Mouse (Mus musculus) frontal cortex, adult 2 months (tissue): ENCODE measurements at regions not wholly inside any gene's neighbourhood (a gene's known extent, or its start where the extent isn't known, plus 50 kb on each side); places are given as distances from the start of the nearest gene placed in this dataset.
"Not testable (repeated sequence)": the region's sequence is repeated elsewhere in the genome, so short reads cannot be mapped to it uniquely, and the experiment has no call there.

Experiments
- DNase-seq, 2 experiments: peaks; one replicate each; pipeline ENCODE4 v3.0.0; 2022; ENCODE audit warnings: low spot score in 1 of 2; ENCODE audit errors: extremely low spot score in 1 of 2

DNA sequence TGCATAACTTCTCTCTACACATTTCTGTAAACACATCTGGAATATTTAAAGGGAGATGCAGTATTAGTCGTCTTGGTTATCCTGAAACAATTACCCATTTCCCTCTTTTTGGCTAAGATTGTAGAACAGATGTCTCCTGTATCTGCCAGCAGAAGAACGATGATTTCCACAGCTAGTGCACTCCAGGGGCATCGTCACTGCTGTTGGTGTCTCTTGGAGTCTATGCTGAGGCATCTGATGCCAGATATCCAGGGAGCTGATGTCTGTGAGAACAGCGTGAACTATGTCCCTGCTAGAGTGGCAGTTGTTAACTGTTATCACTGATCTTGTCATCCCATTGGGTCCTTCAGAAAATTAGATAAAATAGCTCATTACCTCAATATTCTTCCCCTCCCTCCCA lies 536.2 kb downstream of the Trhde start:
- DNase-seq: peak; percentile 5 to 28

DNA sequence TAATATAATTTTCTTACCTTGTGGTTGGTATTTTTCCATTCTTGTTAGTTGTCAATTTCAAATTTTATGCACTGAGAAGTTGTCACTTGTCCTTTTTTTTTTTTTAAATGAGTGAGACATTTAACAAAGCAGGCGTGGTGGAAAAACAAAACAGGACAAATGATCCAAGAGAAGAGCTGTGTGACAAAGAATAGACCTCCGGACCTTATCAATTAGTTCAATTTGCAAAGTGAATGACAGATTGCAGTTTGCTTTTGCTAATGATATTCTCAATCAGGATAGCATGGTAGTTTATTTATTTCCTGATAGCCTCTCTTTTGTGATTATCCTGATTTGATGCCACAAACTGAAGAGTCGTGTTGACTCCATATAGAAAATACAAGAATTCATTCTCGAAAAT lies 560.5 kb downstream of the Trhde start:
- no peak for DNase-seq

DNA sequence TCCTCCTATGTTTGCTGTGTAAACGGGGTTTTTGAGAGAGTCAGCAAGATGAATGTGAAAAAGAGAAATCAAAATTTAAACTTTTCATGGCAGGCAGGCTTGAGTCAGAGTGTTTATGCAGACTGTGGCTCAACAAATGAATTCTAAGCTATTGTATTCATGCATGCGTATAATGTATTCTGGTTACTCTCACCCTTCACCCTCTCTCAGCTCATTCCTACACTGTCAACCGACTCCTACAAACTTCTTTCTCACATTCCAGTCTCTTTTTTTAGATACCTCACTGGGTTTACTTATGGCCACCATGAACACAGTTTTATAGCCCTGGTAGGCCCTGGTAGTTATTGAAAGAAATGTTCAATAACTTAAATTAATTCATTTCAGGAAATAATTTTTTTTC lies 574.5 kb downstream of the Trhde start:
- no peak for DNase-seq

DNA sequence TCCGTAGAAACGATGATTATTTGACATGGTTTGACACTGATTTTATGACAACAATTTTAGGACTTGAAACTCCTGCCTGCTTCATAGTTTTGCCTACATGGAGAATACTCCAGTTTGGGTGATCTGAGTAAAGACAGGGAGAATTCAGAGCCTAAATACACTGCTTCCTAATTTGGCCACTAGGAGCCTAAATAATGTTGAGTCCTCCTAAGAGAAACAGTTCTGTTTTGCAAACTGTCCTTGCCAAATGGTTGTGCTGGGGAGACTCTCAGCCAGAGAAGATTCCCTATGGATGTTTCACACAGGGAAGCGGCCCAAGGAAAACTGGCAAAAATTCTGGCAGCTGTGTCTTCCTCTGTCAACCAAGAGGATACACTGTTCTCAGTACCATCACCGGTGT lies 600.5 kb downstream of the Trhde start:
- DNase-seq: no peak

DNA sequence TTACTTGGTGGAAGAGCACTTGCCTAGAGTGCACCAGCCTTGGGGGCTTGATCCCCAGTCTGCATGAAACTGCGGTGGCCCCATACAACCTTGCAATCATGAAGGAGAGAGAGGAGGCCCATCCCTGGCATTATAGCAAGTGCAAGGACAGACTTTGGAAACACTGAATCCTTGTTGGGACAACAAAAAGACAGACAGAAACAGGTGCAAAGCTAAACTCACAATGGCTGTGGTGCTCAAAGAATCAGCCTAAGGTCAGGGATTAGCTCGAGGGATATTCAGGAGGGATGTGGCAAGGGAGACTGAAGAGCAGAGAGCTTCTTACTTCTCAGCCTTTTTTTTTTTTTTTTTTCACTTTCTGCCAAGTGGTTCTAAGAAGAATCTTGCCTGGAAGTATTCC lies 601.2 kb downstream of the Trhde start:
- no peak for DNase-seq

DNA sequence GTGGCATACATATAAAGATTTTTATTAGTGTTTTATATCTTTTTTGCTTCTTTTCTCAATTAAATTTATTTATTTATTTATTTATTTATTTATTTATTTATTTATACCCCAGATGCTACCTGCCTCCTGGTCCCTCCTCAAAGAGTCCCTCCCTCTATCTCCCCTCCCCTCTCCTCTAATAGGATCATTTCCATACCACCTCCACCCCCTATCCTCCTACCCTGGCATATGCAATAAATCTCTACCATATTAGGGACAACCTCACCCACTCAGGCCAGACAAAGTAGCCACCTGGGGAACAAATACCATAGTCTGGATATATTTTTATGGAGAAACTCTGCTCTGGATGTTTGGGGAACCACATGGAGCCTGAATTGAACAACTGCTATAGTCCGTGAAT lies 615.8 kb downstream of the Trhde start:
- no peak for DNase-seq

DNA sequence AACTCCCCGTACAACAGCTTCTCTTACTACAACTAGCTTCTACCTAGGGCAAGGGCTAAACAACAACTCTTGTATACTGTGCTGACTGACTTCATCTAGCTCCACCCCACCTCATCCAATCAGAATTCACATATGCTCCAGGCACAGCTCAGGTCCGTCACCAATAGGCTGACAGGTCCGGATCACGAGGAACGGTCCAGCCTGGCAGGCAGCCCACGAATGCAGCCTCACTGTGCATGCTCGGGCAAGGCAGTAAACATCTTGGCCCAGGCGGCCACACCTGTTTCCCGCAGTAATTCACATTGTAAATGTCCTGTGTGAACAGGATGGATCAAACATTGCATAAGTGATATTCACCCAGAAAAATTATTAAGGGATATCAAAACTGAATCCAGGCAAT lies 658.8 kb downstream of the Trhde start:
- DNase-seq: not testable (repeated sequence)

DNA sequence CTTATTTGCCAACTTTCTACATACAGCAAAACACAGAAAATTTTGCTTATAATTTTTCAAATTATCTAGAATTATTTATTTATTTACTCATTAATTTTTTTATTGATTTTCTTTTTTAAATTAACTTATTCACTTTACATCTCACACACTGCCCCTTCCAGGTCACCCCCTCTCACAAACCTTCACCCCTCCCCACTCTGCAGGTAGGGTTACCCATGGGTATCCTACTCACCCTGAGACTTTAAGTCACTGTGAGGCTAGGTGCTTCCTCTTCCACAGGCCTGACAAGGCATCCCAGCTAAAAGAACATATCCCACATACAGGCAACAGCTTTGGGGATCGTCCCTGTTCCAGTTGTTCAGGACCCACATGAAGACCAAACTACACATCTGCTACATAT lies 664.2 kb downstream of the Trhde start:
- DNase-seq: no peak

DNA sequence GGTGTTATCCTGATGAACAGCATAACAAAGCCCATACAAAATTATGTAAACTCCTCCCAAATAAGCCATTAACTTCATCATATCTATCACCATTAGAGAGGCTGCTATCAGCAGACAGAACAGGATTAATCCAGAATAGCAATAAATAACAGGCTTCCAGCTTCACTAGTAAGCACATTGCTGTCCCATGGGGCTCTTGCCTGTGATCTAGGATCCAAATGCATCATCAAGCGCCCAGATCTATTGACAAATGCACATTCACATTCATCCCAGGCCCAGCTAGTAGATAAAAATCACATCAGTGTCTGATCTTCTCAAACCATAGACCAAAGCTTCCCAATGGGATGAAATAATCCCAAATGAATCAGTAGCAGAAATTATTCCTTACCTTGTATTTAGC lies 665.0 kb downstream of the Trhde start:
- no peak for DNase-seq
